Mouse (Mus musculus) G1E (cell line): ENCODE measurements around the gene Tbxa2r. TPM values are rescaled to one million over a fixed set of nuclear protein-coding genes. Genes with fewer than 3 reads are reported as not detected.

Source experiments
- ATAC-seq: 2 replicates; pipeline ENCODE4 v1.8.0; 2016; ENCODE audit warnings: mild to moderate bottlenecking; ENCODE audit not compliant: insufficient number of reproducible peaks, poor library complexity, low FRiP score, severe bottlenecking; ENCODE audit errors: extremely low read depth
- DNase-seq: peaks from one replicate; pipeline ENCODE4 v3.0.0; 2012; ENCODE audit warnings: low spot score
- H3K27me3 ChIP-seq: 2 replicates; pipeline ENCODE4 v1.6.1; 2012; ENCODE audit warnings: mild to moderate bottlenecking, low read length, inconsistent platforms; ENCODE audit not compliant: insufficient read depth
- H3K36me3 ChIP-seq: replicated peaks from 2 replicates; pipeline ENCODE3; 2012; ENCODE audit warnings: mild to moderate bottlenecking, inconsistent platforms
- H3K4me1 ChIP-seq: 2 replicates; pipeline ENCODE4 v1.6.1; 2012; ENCODE audit warnings: low read depth, low read length, inconsistent platforms, mixed read lengths; ENCODE audit not compliant: insufficient read depth
- H3K4me3 ChIP-seq: 2 replicates; pipeline ENCODE4 v1.5.1; 2012; ENCODE audit warnings: low read depth, mild to moderate bottlenecking, inconsistent platforms, low read length, moderate library complexity, mixed read lengths
- H3K9me3 ChIP-seq: replicated peaks from 2 replicates; pipeline ENCODE4 v1.6.1; 2012; ENCODE audit warnings: inconsistent platforms
- CTCF ChIP-seq: IDR thresholded peaks from 2 replicates; pipeline ENCODE4 v1.5.1; 2012; ENCODE audit warnings: low read depth, low read length, inconsistent platforms, mixed read lengths
- GATA1 ChIP-seq: IDR thresholded peaks from 2 replicates; pipeline ENCODE4 v1.6.1; 2012; ENCODE audit warnings: borderline replicate concordance, low read length, inconsistent platforms, mixed read lengths
- GATA2 ChIP-seq: IDR thresholded peaks from 2 replicates; pipeline ENCODE4 v1.6.1; 2012; ENCODE audit warnings: low read depth, low read length, inconsistent platforms, borderline replicate concordance
- POLR2AphosphoS5 ChIP-seq: IDR thresholded peaks from 2 replicates; pipeline ENCODE4 v1.6.1; 2012; ENCODE audit warnings: low read depth, low read length, inconsistent platforms; ENCODE audit not compliant: insufficient replicate concordance
- TAL1 ChIP-seq: conservative IDR thresholded peaks from 2 replicates; pipeline ENCODE4 v1.6.1; 2012; ENCODE audit warnings: low read depth, low read length, inconsistent platforms, mixed read lengths
- polyA plus RNA-seq: library from polyadenylated mRNA; stranded (reverse); fragments of >175 nt; gene quantifications from 2 replicates; pipeline ENCODE4 v1.2.3, GENCODE M21; 2012
- total RNA-seq, 2 experiments: library from RNA; stranded (forward) in 1 of 2; stranded (reverse) in 1 of 2; fragments of 200-1000 nt in 1 of 2; fragments of >200 nt in 1 of 2; fragmentation: Nextera tagmentation in 1 of 2; gene quantifications; 2 replicates each; pipeline ENCODE4 v1.2.3; 2014 to 2017

Gene Tbxa2r
- total and polyA plus RNA-seq, 3 experiments: not detected

GRCm38 (mm10) chr10:81329194-81329975 lies 854 bp downstream of the Tbxa2r start:
- H3K9me3 ChIP-seq: no peaks in the 10 kb centered on the region
- H3K4me3 ChIP-seq: no peak overlapping the region; the same call in 1 of the 2 replicates
- DNase-seq (no peak), ATAC-seq (no peak)
- TF ChIP-seq GATA2: no peak
- no peak for TF ChIP-seq CTCF
- TF ChIP-seq POLR2AphosphoS5: no peak
- TF ChIP-seq GATA1: no peak
- no peak for TF ChIP-seq TAL1
- H3K27me3 ChIP-seq: peaks cover 19% of the 10 kb centered on the region
- H3K4me1 ChIP-seq: peaks cover 44% of the 10 kb centered on the region
- H3K36me3 ChIP-seq: peaks cover 57% of the 10 kb centered on the region

GRCm38 (mm10) chr10:81330007-81330406 lies 1.5 kb downstream of the Tbxa2r start:
- Histone ChIP-seq H3K36me3 (peaks cover 51% of the 10 kb centered on the region), H3K9me3 (no peaks in the 10 kb centered on the region), H3K4me1 (peaks cover 39% of the 10 kb centered on the region), H3K4me3 (no peak overlapping the region), H3K27me3 (peaks cover 25% of the 10 kb centered on the region)
- ATAC-seq: no peak
- no peak for DNase-seq
- TF ChIP-seq GATA1 (no peak), GATA2 (no peak)

GRCm38 (mm10) chr10:81332277-81332676 lies 3.7 kb downstream of the Tbxa2r start:
- no peak for ATAC-seq
- Histone ChIP-seq H3K4me3 (no peak overlapping the region), H3K9me3 (no peaks in the 10 kb centered on the region), H3K27me3 (peaks cover 44% of the 10 kb centered on the region), H3K4me1 (peaks cover 30% of the 10 kb centered on the region), H3K36me3 (peaks cover 28% of the 10 kb centered on the region)
- no peak for DNase-seq
- no peak for TF ChIP-seq POLR2AphosphoS5
- no peak for TF ChIP-seq TAL1
- TF ChIP-seq GATA2: no peak
- no peak for TF ChIP-seq CTCF
- TF ChIP-seq GATA1: no peak

GRCm38 (mm10) chr10:81334324-81334723 lies 5.8 kb downstream of the Tbxa2r start:
- DNase-seq: no peak
- Histone ChIP-seq H3K4me3 (no peak overlapping the region), H3K4me1 (peaks cover 18% of the 10 kb centered on the region), H3K9me3 (0 out of 2 replicates have a peak, but pooled peaks cover 3% of the 10 kb centered on the region), H3K36me3 (peaks cover 9% of the 10 kb centered on the region), H3K27me3 (peaks cover 52% of the 10 kb centered on the region)
- no peak for ATAC-seq
- TF ChIP-seq POLR2AphosphoS5: no peak
- no peak for TF ChIP-seq GATA2
- no peak for TF ChIP-seq CTCF
- no peak for TF ChIP-seq GATA1
- no peak for TF ChIP-seq TAL1

GRCm38 (mm10) chr10:81335393-81336340 lies 7.1 kb downstream of the Tbxa2r start:
- TF ChIP-seq GATA1 (no peak), GATA2 (no peak), POLR2AphosphoS5 (no peak), TAL1 (no peak), CTCF (no peak)
- Histone ChIP-seq H3K4me3 (no peak overlapping the region), H3K36me3 (no peaks in the 10 kb centered on the region), H3K9me3 (0 out of 2 replicates have a peak, but pooled peaks cover 3% of the 10 kb centered on the region), H3K4me1 (peaks cover 20% of the 10 kb centered on the region), H3K27me3 (peaks cover 47% of the 10 kb centered on the region)
- no peak for ATAC-seq
- no peak for DNase-seq

GRCm38 (mm10) chr10:81336558-81336957 lies 8.0 kb downstream of the Tbxa2r start:
- Histone ChIP-seq H3K27me3 (peaks cover 47% of the 10 kb centered on the region), H3K9me3 (0 out of 2 replicates have a peak, but pooled peaks cover 3% of the 10 kb centered on the region), H3K36me3 (no peaks in the 10 kb centered on the region), H3K4me1 (peaks cover 28% of the 10 kb centered on the region), H3K4me3 (no peak overlapping the region)
- TF ChIP-seq POLR2AphosphoS5 (no peak), GATA2 (no peak), GATA1 (no peak), CTCF (no peak)
- no peak for DNase-seq
- ATAC-seq: no peak
